Mouse (Mus musculus): ENCODE results near the gene Vipas39.

- TF ChIP-seq CTCF (IDR thresholded peaks at IDR 0.05; ENCODE audit: extremely low read depth, insufficient read length, insufficient replicate concordance, low read depth, low read length) (no peak), POLR2A (IDR thresholded peaks at IDR 0.05; ENCODE audit: low read depth, low read length) (no peak)
These were observed 47.0 kb upstream of the Vipas39 start for GRCm38 (mm10) chr12:87313098-87313497.
